Mouse (Mus musculus) limb, embryonic 13.5 days (tissue): ENCODE results near the gene Klra10. TPM values are rescaled to one million over a fixed set of nuclear protein-coding genes. Genes with fewer than 3 reads are reported as not detected.
"Not testable (repeated sequence)": the region's sequence is repeated elsewhere in the genome, so short reads cannot be mapped to it uniquely, and the experiment has no call there.

ENCODE experiments used
- ATAC-seq: fragments of 200-750 bp; cut with Nextera tagmentation; 2 replicates; pipeline ENCODE4 v1.8.0; 2017; ENCODE audit warnings: low read depth, moderate number of reproducible peaks, moderate TSS enrichment; ENCODE audit not compliant: low FRiP score
- H3K27ac ChIP-seq: fragments of 300-500 bp; sonication (generic); 2 replicates; pipeline ENCODE4 v1.5.1; 2015; ENCODE audit warnings: inconsistent platforms, mild to moderate bottlenecking, moderate library complexity
- H3K27me3 ChIP-seq: fragments of 300-500 bp; sonication (generic); 2 replicates; pipeline ENCODE4 v1.6.1; 2015; ENCODE audit warnings: mild to moderate bottlenecking, inconsistent platforms
- H3K36me3 ChIP-seq: fragments of 300-500 bp; sonication (generic); 2 replicates; pipeline ENCODE4 v1.6.1; 2015; ENCODE audit warnings: inconsistent platforms, mild to moderate bottlenecking, moderate library complexity
- H3K4me1 ChIP-seq: fragments of 300-500 bp; sonication (generic); 2 replicates; pipeline ENCODE4 v1.6.1; 2015; ENCODE audit warnings: inconsistent platforms
- H3K4me2 ChIP-seq: fragments of 300-500 bp; sonication (generic); replicated peaks from 2 replicates; pipeline ENCODE4 v1.6.1; 2015; ENCODE audit warnings: inconsistent platforms, mild to moderate bottlenecking, moderate library complexity
- H3K4me3 ChIP-seq: fragments of 300-500 bp; sonication (generic); 2 replicates; pipeline ENCODE4 v1.5.1; 2015; ENCODE audit warnings: moderate library complexity, mild to moderate bottlenecking, inconsistent platforms
- H3K9ac ChIP-seq: fragments of 300-500 bp; sonication (generic); 2 replicates; pipeline ENCODE4 v1.6.1; 2015; ENCODE audit warnings: mild to moderate bottlenecking, inconsistent platforms
- H3K9me3 ChIP-seq: fragments of 300-500 bp; sonication (generic); 2 replicates; pipeline ENCODE4 v1.6.1; 2016; ENCODE audit warnings: inconsistent platforms
- WGBS: fragments of 180-500 bp; shearing (Covaris S2); methylation state at CpG from one replicate; pipeline ENCODE4 v1.1.7; 2015; 5-methylcytosine and 5-hydroxymethylcytosine counted together
- polyA plus RNA-seq: library from polyadenylated mRNA; unstranded; fragments of >200 nt; fragmentation: Nextera tagmentation; extraction: Ambion mirVana; gene quantifications from 2 replicates; pipeline ENCODE4 v1.2.1, GENCODE M21; 2015

The Klra10 gene
- polyA plus RNA-seq, result not detected in 2 replicates

DNA sequence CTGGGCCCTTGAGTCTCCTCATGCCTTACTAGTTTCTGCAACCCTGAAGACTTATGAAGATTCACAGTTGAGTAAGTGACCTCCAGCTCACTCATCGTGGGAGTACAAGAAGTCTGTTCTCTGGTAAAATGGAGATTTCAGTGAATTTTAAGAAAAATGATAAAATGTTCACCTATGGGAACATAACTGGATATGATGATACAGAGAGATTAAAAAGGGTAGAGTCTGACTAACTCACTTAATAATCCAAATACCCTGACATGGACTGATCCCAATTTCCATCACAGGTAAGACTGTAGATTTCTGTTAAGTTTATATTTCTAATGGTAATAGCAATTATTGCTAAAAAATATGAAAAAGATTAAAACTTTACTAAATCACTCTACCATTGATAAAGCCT lies at the start of gene Klra10:
TSS of gene Klra10 (minus strand) at position 101 of the 400 bp plus-strand sequence.
- H3K4me3 ChIP-seq, H3K4me2 ChIP-seq, ATAC-seq, H3K27me3 ChIP-seq, H3K9me3 ChIP-seq, H3K9ac ChIP-seq, H3K4me1 ChIP-seq, H3K36me3 ChIP-seq, H3K27ac ChIP-seq: not testable (repeated sequence)
- WGBS, result 72% methylated on average over 1 of the region's 1 CpGs

DNA sequence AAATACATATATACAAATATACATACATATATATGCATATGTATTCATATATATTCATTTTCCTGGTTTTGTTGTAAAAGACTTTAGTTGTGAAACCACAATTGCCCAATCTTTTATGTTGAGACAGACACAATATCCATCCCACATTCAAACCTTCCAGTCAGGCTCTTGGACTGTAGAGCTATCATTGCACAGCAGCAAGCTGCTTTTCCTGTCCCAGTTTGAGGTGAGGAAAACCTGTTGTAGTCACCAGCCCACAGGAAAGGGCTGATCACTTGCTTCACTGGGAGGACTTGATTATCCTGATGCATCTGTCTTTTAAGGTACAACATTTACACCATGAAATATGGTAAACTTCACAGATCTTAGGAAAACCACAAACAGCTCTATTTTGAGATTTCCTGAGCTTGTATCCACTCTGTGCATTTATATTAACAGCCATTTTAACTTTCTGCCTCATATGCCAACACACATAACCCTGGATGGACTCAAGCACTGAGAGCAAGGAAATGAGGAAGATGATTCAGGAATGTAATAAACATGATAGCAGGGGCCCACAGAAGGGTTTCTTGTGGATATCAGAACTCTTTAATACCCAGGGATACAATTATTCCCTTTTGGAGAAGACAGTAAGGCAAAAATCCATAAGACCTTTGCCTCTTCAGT lies 6.4 kb upstream of the Klra10 start:
- H3K27me3 ChIP-seq, result no peaks in the 10 kb centered on the region
- no peaks in the 10 kb centered on the region for H3K36me3 ChIP-seq
- no peaks in the 10 kb centered on the region for H3K4me1 ChIP-seq
- H3K9me3 ChIP-seq, result peaks cover 4% of the 10 kb centered on the region; the same call in 1 of the 2 replicates
- no peak overlapping the region for H3K9ac ChIP-seq
- no peak overlapping the region for H3K4me3 ChIP-seq
- no peak overlapping the region for H3K27ac ChIP-seq
- H3K4me2 ChIP-seq, result no peak overlapping the region
- ATAC-seq, result no peak

DNA sequence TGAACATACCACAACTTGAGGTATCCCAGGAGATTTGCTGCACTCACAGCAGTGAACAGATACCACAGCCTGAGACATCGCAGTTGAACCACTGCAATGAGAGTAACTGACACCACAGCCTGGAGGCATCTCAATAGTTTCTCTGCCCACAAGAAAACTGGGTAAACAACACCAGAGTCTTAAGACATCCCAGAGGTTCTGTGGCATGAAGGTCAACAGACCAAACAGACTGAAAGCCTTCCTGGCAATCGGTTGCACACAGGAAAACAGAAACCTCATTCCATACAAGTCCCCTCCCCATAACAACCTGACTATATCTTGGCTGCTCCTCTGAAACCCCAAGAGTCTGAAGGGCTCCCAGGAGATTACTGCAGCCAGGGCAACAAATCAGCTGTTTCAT lies 26.4 kb downstream of the Klra10 start:
- 91% methylated on average over 2 of the region's 2 CpGs for WGBS
- ATAC-seq, result no peak
- no peaks in the 10 kb centered on the region for H3K36me3 ChIP-seq

DNA sequence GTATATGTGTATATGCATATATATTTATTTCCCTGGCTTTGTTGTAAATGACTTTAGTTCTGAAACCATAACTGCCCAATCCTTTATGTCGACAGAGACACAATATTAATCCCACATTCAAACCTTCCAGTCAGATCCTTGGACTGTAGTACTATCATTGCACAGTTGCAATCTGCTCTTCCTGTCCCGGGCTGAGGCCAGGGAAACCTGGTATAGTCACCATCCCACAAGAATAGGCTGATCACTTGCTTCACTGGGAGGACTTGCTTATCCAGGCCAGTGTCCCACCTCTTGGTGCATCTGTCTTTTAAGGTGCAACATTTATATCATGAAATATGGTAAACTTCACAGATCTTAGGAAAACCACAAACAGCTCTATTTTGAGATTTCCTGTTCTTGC lies 44.2 kb downstream of the Klra10 start:
- Histone ChIP-seq H3K27me3 (no peaks in the 10 kb centered on the region), H3K9ac (no peak overlapping the region), H3K4me2 (no peak overlapping the region), H3K4me3 (no peak overlapping the region), H3K36me3 (no peaks in the 10 kb centered on the region), H3K27ac (no peak overlapping the region), H3K4me1 (no peaks in the 10 kb centered on the region), H3K9me3 (peaks cover 2% of the 10 kb centered on the region; the same call in 1 of the 2 replicates)
- 68% methylated on average over 2 of the region's 2 CpGs for WGBS
- ATAC-seq, result no peak

More for the DNA sequence above, 26.4 kb downstream of the Klra10 start:
- H3K27ac ChIP-seq, result no peak overlapping the region
- H3K27me3 ChIP-seq, result no peaks in the 10 kb centered on the region
- no peak overlapping the region for H3K9ac ChIP-seq
- H3K9me3 ChIP-seq, result peaks cover 25% of the 10 kb centered on the region
- H3K4me2 ChIP-seq, result no peak overlapping the region
- no peak overlapping the region for H3K4me3 ChIP-seq
- no peaks in the 10 kb centered on the region for H3K4me1 ChIP-seq

DNA sequence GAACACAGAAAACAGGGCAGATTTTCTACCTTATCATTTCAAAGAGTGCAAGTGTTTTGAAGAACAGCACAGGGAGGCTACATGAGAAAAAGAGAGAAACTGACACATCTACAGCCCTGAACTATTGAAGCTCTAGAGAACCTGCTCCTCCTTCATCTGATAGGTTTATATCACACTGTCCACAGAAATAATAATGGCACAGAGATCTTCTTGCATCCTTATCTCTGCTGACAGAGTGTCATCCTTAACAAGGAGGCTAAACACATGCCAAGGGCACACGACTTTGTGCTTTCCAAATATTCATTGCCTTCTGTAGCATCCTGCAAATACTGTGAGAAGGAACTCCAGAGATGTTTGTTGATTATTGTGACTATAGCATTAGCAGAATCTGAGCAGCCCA lies 45.1 kb downstream of the Klra10 start:
- no peak for ATAC-seq
- Histone ChIP-seq H3K9ac (no peak overlapping the region), H3K27ac (no peak overlapping the region), H3K9me3 (peaks cover 6% of the 10 kb centered on the region), H3K27me3 (no peaks in the 10 kb centered on the region), H3K4me3 (no peak overlapping the region), H3K36me3 (no peaks in the 10 kb centered on the region), H3K4me2 (no peak overlapping the region), H3K4me1 (no peaks in the 10 kb centered on the region)
- WGBS, result 30% methylated on average over 1 of the region's 1 CpGs

DNA sequence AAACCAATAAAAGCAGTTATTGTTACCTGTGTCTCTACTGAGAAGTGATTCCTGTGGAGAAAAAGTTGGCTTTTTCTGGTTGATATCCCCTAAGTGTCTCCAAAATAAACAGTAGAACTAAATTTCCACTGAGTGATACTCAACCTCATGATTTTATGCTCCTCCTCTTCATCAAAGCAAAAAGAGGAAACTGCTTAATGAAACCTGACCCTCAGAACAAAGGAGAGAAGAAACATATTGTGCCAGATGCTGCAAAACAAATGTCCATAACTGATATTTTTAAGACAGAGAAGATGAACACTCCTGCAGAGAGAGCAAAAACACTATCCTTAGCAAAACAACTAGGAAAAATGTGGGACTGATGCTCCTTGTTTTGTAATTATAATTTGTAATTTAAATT lies 48.5 kb downstream of the Klra10 start, which contains the start of gene Klra7:
TSS of gene Klra7 (minus strand) at position 101 of the 400 bp plus-strand sequence.
- H3K36me3 ChIP-seq, result no peaks in the 10 kb centered on the region
- no peak for ATAC-seq
- H3K4me2 ChIP-seq, result no peak within 1 kb of the TSS
- H3K9me3 ChIP-seq, result peaks cover 3% of the 10 kb centered on the region
- H3K27ac ChIP-seq, result no peak within 1 kb of the TSS
- H3K9ac ChIP-seq, result no peak within 1 kb of the TSS
- no peaks in the 10 kb centered on the region for H3K4me1 ChIP-seq
- no peak within 1 kb of the TSS for H3K4me3 ChIP-seq
- H3K27me3 ChIP-seq, result no peaks in the 10 kb centered on the region

Other genes starting within 250 kb of the Klra10 start
- not detected in 2 replicates for gene Klra4, start 214.7 kb downstream of the Klra10 start, polyA plus RNA-seq
- gene Klra8, start 152.0 kb downstream of the Klra10 start, polyA plus RNA-seq, result not detected in 2 replicates
- not detected in 2 replicates for gene Klra9, start 88.8 kb downstream of the Klra10 start, polyA plus RNA-seq
- not detected in 2 replicates for gene Klra7, start 48.6 kb downstream of the Klra10 start, polyA plus RNA-seq
- not detected in 2 replicates for gene Klra3, start 55.6 kb upstream of the Klra10 start, polyA plus RNA-seq
- gene Klra1, start 104.9 kb upstream of the Klra10 start, polyA plus RNA-seq, result not detected in 2 replicates